In the genomic region with DNA sequence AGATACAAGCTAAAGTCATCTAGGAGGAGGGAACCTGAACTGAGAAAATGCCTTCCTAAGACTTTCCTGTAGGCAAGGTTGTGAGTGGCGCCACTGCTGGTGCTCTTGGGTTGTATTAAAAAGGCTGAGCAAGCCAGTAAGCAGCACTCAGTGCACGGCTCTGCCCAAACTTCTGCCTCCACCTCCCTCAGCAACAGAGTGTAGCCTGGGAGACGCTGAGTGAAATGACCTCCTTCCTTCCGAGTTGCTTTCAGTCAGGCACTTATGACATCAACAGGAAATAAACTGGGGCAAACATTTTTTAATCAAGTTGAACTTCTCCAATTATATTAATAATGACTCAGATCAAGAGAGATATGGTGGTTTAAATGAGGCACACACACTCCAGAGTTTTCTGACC, we compare ENCODE assay signal across 2 mouse cellular contexts.
TF ChIP-seq lines count a peak whose summit lies in the region.

No protein-coding gene starts in this region.

TF ChIP-seq in CH12.LX, 34 proteins besides CTCF, POLR2A, EP300 and RAD21:
- TF ChIP-seq ZKSCAN1 (IDR thresholded peaks at IDR 0.05; ENCODE audit: borderline replicate concordance, low read depth, low read length) (no peak), HCFC1 (IDR thresholded peaks at IDR 0.05; ENCODE audit: low read depth, low read length) (no peak), ELF1 (IDR thresholded peaks at IDR 0.05; ENCODE audit: low read depth, low read length) (peak; percentile 21; the same call in 1 of the 2 replicates), JUND (conservative IDR thresholded peaks at IDR 0.05; ENCODE audit: low read depth, low read length) (peak; percentile 38; the same call in 1 of the 2 replicates)

TF ChIP-seq in myocyte, 11 proteins besides CTCF, POLR2A, EP300 and RAD21:
- TF ChIP-seq CEBPB (IDR thresholded peaks at IDR 0.05; ENCODE audit: insufficient read depth, poor library complexity, severe bottlenecking) (no peak), SRF (IDR thresholded peaks at IDR 0.05; ENCODE audit: control insufficient read depth, insufficient read length, low read depth) (no peak), TCF12 (IDR thresholded peaks at IDR 0.05; ENCODE audit: insufficient read depth, poor library complexity, severe bottlenecking) (no peak), POLR2AphosphoS2 (IDR thresholded peaks at IDR 0.05; ENCODE audit: insufficient read length, low read depth) (no peak), USF1 (IDR thresholded peaks at IDR 0.05; ENCODE audit: low read depth) (no peak), REST (IDR thresholded peaks at IDR 0.05; ENCODE audit: insufficient read depth, insufficient read length) (no peak), E2F4 (IDR thresholded peaks at IDR 0.05; ENCODE audit: insufficient read depth) (no peak), MAX (IDR thresholded peaks at IDR 0.05; ENCODE audit: low read depth) (no peak), TCF3 (IDR thresholded peaks at IDR 0.05; ENCODE audit: insufficient read length, low read depth) (no peak), MYOD1 (IDR thresholded peaks at IDR 0.05; ENCODE audit: control insufficient read depth in 1 of 3, insufficient read length in 2 of 3, low read depth in 2 of 3) (no peak), MYOG (IDR thresholded peaks at IDR 0.05; ENCODE audit: control insufficient read depth in 1 of 3, insufficient read depth in 1 of 3, insufficient read length in 2 of 3, low read depth in 2 of 3) (no peak)
TF ChIP-seq in myocyte: peak in this region for 0.
